Mouse (Mus musculus): ENCODE results near the gene Acd.

DNA sequence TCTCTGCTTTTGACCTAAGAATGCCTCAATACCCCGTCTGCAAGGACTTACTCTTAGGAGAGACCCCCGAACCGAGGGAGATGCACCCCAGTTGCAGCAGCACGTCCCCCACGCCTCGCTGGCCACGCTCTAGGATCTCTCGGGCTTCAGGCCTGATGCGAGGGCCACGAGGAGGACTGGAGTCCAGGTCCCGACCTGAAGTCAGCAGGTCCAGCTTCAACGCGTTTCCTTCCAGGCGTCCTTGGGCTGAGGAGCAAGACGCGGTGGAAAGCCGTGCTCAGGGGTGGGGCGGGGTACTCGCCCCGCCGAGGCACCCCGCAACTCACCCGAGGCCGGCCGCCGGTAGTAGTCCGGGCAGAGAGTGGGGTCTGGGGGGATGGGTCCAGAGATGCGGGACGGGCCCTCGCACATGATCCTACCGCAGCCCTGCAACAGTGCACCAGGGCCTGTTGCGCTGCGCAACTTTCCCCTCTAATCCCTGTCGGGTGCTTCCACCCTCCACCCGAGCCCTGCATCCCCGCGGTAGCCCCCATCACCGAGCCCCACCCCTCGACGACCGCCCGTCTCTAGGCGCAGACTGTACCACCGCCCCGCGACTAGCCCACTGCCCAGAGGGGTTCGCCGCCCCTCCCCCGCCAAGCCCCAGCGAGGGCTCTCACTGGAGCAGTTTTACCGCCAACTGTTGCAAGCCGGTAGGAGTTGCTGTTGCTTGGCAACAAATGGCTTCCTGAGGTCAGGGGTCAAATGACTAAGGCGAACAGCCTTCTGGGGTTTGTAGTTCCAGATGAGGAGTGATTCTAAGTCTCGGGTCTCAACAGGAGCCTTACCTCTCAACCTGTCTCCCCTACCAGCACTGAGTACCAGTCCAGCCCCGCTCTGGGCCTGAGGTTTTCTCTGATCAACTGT is 6.8 kb upstream of the Acd start, which contains the start of the genes 4933405L10Rik and Enkd1:
- TF ChIP-seq POLR2A (IDR thresholded peaks at IDR 0.05; ENCODE audit: borderline replicate concordance, insufficient read depth, low read length) (no peak), CTCF (IDR thresholded peaks at IDR 0.05; ENCODE audit: borderline replicate concordance, insufficient read depth, low read depth, low read length) (no peak)

Data from cerebellum, adult 2 months (tissue).